Mouse (Mus musculus) embryonic facial prominence, embryonic 11.5 days (tissue): Measurements from ENCODE around the gene Akt2. TPM values are rescaled to one million over a fixed set of nuclear protein-coding genes. Genes with fewer than 3 reads are reported as not detected.
"Not testable (repeated sequence)": the region's sequence is repeated elsewhere in the genome, so short reads cannot be mapped to it uniquely, and the experiment has no call there.

Experiments
- ATAC-seq: fragments of 200-750 bp; cut with Nextera tagmentation; replicated peaks from 2 replicates; pipeline ENCODE4 v1.8.0; 2017; ENCODE audit warnings: low read depth; ENCODE audit not compliant: insufficient number of reproducible peaks, low FRiP score, low TSS enrichment
- DNase-seq: peaks from one replicate; pipeline ENCODE4 v3.0.0-alpha.2; 2015; ENCODE audit warnings: low spot score
- H3K27ac ChIP-seq: fragments of 300-500 bp; sonication (generic); replicated peaks from 2 replicates; pipeline ENCODE4 v1.5.1; 2014; ENCODE audit warnings: mild to moderate bottlenecking, low read depth, low read length, control low read depth
- H3K27me3 ChIP-seq: fragments of 300-500 bp; sonication (generic); 2 replicates; pipeline ENCODE4 v1.6.1; 2014; ENCODE audit warnings: mild to moderate bottlenecking, low read length, moderate library complexity, mixed read lengths; ENCODE audit not compliant: control insufficient read depth, insufficient read depth
- H3K36me3 ChIP-seq: fragments of 300-500 bp; sonication (generic); replicated peaks from 2 replicates; pipeline ENCODE4 v1.6.1; 2014; ENCODE audit warnings: low read depth, mild to moderate bottlenecking, low read length, moderate library complexity, mixed read lengths; ENCODE audit not compliant: control insufficient read depth, insufficient read depth
- H3K4me1 ChIP-seq: fragments of 300-500 bp; sonication (generic); 2 replicates; pipeline ENCODE4 v1.6.1; 2014; ENCODE audit warnings: low read length, mixed read lengths; ENCODE audit not compliant: control insufficient read depth, insufficient read depth
- H3K4me2 ChIP-seq: fragments of 300-500 bp; sonication (generic); 2 replicates; pipeline ENCODE4 v1.6.1; 2014; ENCODE audit warnings: low read depth, mild to moderate bottlenecking, control low read depth, low read length, moderate library complexity
- H3K4me3 ChIP-seq: fragments of 300-500 bp; sonication (generic); 2 replicates; pipeline ENCODE4 v1.5.1; 2014; ENCODE audit warnings: low read depth, low read length, control low read depth
- H3K9ac ChIP-seq: fragments of 300-500 bp; sonication (generic); replicated peaks from 2 replicates; pipeline ENCODE4 v1.6.1; 2014; ENCODE audit warnings: mild to moderate bottlenecking, control low read depth, low read length
- H3K9me3 ChIP-seq: fragments of 300-500 bp; sonication (generic); replicated peaks from 2 replicates; pipeline ENCODE4 v1.6.1; 2016; ENCODE audit warnings: mild to moderate bottlenecking, low read length, inconsistent platforms, mixed read lengths; ENCODE audit not compliant: control insufficient read depth
- WGBS: fragments of 180-500 bp; shearing (Covaris S2); extraction: QIAGEN DNeasy Blood & Tissue Kit; methylation state at CpG from one replicate; pipeline ENCODE4 v1.1.7; 2014; 5-methylcytosine and 5-hydroxymethylcytosine counted together
- polyA plus RNA-seq: library from polyadenylated mRNA; unstranded; fragments of >200 nt; fragmentation: Nextera tagmentation; extraction: Ambion mirVana; gene quantifications from 2 replicates; pipeline ENCODE4 v1.2.1, GENCODE M21; 2014

The Akt2 gene
- polyA plus RNA-seq, 1 experiment from 2014 or later = 82.8 TPM

DNA sequence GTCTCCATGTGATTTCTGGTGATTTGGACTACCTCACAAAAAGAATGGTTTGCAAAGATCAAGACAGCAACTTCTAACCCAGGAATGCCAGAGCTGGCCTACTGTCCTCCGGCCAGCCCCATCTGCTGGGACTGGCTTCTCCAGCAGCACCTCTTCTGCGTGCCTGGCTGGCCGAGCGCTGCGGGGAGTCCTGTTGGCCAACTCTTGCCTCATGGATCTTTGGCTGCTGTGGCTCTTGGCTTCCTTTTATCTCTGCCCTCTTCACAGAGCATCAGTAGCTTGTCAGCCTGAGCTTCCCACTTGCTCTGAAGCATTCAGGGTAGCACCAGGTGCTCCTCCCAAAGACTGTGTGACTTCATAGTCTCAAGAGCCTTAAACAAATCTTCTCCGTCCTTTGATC lies 36.8 kb downstream of the Akt2 start:
- Histone ChIP-seq H3K36me3 (peaks cover 3% of the 10 kb centered on the region), H3K27me3 (no peaks in the 10 kb centered on the region), H3K9ac (no peak overlapping the region), H3K4me1 (no peaks in the 10 kb centered on the region), H3K9me3 (no peaks in the 10 kb centered on the region), H3K27ac (no peak overlapping the region), H3K4me2 (no peak overlapping the region), H3K4me3 (no peak overlapping the region)
- 96% methylated on average over 6 of the region's 6 CpGs for WGBS
- no peak for ATAC-seq
- DNase-seq = no peak

GRCm38 (mm10) chr7:27628816-27629215 lies 37.5 kb downstream of the Akt2 start:
- H3K9ac ChIP-seq, H3K36me3 ChIP-seq, DNase-seq, H3K9me3 ChIP-seq, H3K4me3 ChIP-seq, H3K4me2 ChIP-seq, H3K27ac ChIP-seq, ATAC-seq, H3K4me1 ChIP-seq, H3K27me3 ChIP-seq: not testable (repeated sequence)
- WGBS = 94% methylated on average over 7 of the region's 7 CpGs

DNA sequence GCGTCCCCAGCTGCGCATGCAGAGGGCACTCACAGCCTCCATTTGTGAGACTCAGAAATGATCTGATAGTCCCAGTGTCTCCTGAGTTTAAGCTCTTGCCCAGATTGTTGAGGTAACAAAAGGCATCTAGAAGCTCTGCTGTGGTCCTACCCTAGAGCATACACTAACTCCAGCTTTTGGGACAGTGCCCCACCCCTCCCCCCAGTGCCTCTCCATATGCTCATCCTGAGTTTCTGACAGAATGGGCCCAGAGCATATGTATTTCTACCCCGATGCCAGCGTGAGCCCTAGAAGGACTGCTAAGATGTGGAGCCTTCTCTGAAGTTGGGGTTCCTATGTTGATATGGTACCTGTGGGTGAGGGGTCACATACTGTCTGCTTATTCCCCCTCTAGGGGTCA lies 40.1 kb downstream of the Akt2 start:
- no peaks in the 10 kb centered on the region for H3K4me1 ChIP-seq
- 93% methylated on average over 4 of the region's 4 CpGs for WGBS
- ATAC-seq (no peak), DNase-seq (no peak)
- no peak overlapping the region for H3K4me3 ChIP-seq
- H3K27me3 ChIP-seq = no peaks in the 10 kb centered on the region
- peaks cover 3% of the 10 kb centered on the region for H3K36me3 ChIP-seq
- no peaks in the 10 kb centered on the region for H3K9me3 ChIP-seq
- no peak overlapping the region for H3K27ac ChIP-seq
- no peak overlapping the region for H3K9ac ChIP-seq
- H3K4me2 ChIP-seq = no peak overlapping the region

GRCm38 (mm10) chr7:27633166-27633565 lies 41.8 kb downstream of the Akt2 start:
- Histone ChIP-seq H3K36me3 (no peaks in the 10 kb centered on the region; the same call in none of the 2 replicates), H3K4me3 (no peak overlapping the region), H3K27me3 (no peaks in the 10 kb centered on the region), H3K4me1 (no peaks in the 10 kb centered on the region), H3K9ac (no peak overlapping the region), H3K4me2 (no peak overlapping the region), H3K27ac (no peak overlapping the region), H3K9me3 (no peaks in the 10 kb centered on the region)
- 92% methylated on average over 6 of the region's 6 CpGs for WGBS
- ATAC-seq (no peak), DNase-seq (no peak)

DNA sequence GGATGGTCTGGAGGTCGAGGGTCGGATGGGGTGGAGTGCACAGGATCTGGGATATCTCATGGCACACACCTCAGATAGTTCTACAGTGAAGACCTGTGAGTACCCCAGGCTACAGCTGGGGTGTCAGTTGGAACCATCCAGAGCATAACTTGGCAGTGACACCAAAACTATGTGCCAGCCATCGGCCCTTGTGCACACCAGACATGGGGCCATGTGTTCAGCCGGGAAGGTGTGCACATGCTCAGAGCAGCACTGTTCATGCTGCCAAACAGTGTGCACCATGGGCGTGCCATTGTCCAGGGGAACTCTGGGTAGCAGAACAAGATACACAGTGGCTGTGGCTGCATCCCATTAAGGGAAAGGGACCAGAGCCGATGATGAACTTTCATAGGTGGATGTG lies 43.3 kb downstream of the Akt2 start:
- ATAC-seq = no peak
- DNase-seq = no peak
- Histone ChIP-seq H3K27ac (no peak overlapping the region), H3K4me2 (no peak overlapping the region), H3K36me3 (no peaks in the 10 kb centered on the region; the same call in none of the 2 replicates), H3K9ac (no peak overlapping the region), H3K4me3 (no peak overlapping the region), H3K27me3 (no peaks in the 10 kb centered on the region), H3K4me1 (no peaks in the 10 kb centered on the region), H3K9me3 (no peaks in the 10 kb centered on the region)
- 95% methylated on average over 6 of the region's 6 CpGs for WGBS

- not testable (repeated sequence) for H3K9ac ChIP-seq, H3K4me3 ChIP-seq, ATAC-seq, H3K4me1 ChIP-seq, H3K27me3 ChIP-seq, H3K27ac ChIP-seq, H3K9me3 ChIP-seq, DNase-seq, H3K4me2 ChIP-seq, H3K36me3 ChIP-seq
- WGBS = 100% methylated on average over 2 of the region's 2 CpGs
These were observed 43.7 kb downstream of the Akt2 start for GRCm38 (mm10) chr7:27635094-27635493.

GRCm38 (mm10) chr7:27644471-27644870 lies 53.1 kb downstream of the Akt2 start:
- Histone ChIP-seq H3K4me2 (no peak overlapping the region), H3K27me3 (no peaks in the 10 kb centered on the region), H3K4me3 (no peak overlapping the region), H3K4me1 (no peaks in the 10 kb centered on the region), H3K9me3 (no peaks in the 10 kb centered on the region), H3K27ac (no peak overlapping the region), H3K36me3 (no peaks in the 10 kb centered on the region), H3K9ac (no peak overlapping the region)
- DNase-seq (no peak), ATAC-seq (no peak)
- WGBS = 36% methylated on average over 1 of the region's 1 CpGs

- Histone ChIP-seq H3K27me3 (no peaks in the 10 kb centered on the region), H3K27ac (no peak overlapping the region), H3K4me1 (no peaks in the 10 kb centered on the region), H3K36me3 (no peaks in the 10 kb centered on the region), H3K9ac (no peak overlapping the region), H3K4me2 (no peak overlapping the region), H3K4me3 (no peak overlapping the region), H3K9me3 (no peaks in the 10 kb centered on the region)
- 82% methylated on average over 7 of the region's 7 CpGs for WGBS
- DNase-seq (no peak), ATAC-seq (no peak)
These were observed 55.2 kb downstream of the Akt2 start for GRCm38 (mm10) chr7:27646516-27646915.
